Mouse (Mus musculus) stomach, postnatal 0 days (tissue): ENCODE measurements around the gene Coro7. TPM values are rescaled to one million over a fixed set of nuclear protein-coding genes. Genes with fewer than 3 reads are reported as not detected.

Experiments
- ATAC-seq: fragments of 200-750 bp; cut with Nextera tagmentation; 2 replicates; pipeline ENCODE4 v1.8.0; 2017; ENCODE audit not compliant: low FRiP score, low TSS enrichment
- DNase-seq: peaks from one replicate; pipeline ENCODE4 v3.0.0-alpha.2; 2016; ENCODE audit warnings: low spot score
- H3K27ac ChIP-seq: fragments of 300-500 bp; sonication (generic); replicated peaks from 2 replicates; pipeline ENCODE4 v1.5.1; 2014; ENCODE audit warnings: mild to moderate bottlenecking, control low read depth
- H3K27me3 ChIP-seq: fragments of 300-500 bp; sonication (generic); 2 replicates; pipeline ENCODE4 v1.6.1; 2014; ENCODE audit warnings: low read length; ENCODE audit not compliant: control insufficient read depth, insufficient read depth
- H3K36me3 ChIP-seq: fragments of 300-500 bp; sonication (generic); 2 replicates; pipeline ENCODE4 v1.6.1; 2014; ENCODE audit warnings: low read length, mixed read lengths; ENCODE audit not compliant: control insufficient read depth, insufficient read depth
- H3K4me1 ChIP-seq: fragments of 300-500 bp; sonication (generic); replicated peaks from 2 replicates; pipeline ENCODE4 v1.6.1; 2014; ENCODE audit warnings: antibody characterized with exemption; ENCODE audit not compliant: control insufficient read depth, insufficient read depth
- H3K4me2 ChIP-seq: fragments of 300-500 bp; sonication (generic); replicated peaks from 2 replicates; pipeline ENCODE4 v1.6.1; 2014; ENCODE audit warnings: low read depth, mild to moderate bottlenecking, control low read depth, moderate library complexity
- H3K4me3 ChIP-seq: fragments of 300-500 bp; sonication (generic); 2 replicates; pipeline ENCODE4 v1.5.1; 2014; ENCODE audit warnings: low read depth, low read length, control low read depth
- H3K9ac ChIP-seq: fragments of 300-500 bp; sonication (generic); 2 replicates; pipeline ENCODE4 v1.6.1; 2014; ENCODE audit warnings: mild to moderate bottlenecking, low read length, control low read depth, mixed read lengths
- H3K9me3 ChIP-seq: fragments of 300-500 bp; sonication (generic); 2 replicates; pipeline ENCODE4 v1.6.1; 2016; ENCODE audit warnings: low read length; ENCODE audit not compliant: control insufficient read depth
- CTCF ChIP-seq: IDR thresholded peaks from 2 replicates; pipeline ENCODE4 v1.5.1; 2016; ENCODE audit warnings: antibody characterized with exemption, low read depth, mild to moderate bottlenecking, moderate library complexity
- EP300 ChIP-seq: optimal IDR thresholded peaks from 2 replicates; pipeline ENCODE3; 2016; ENCODE audit warnings: antibody characterized with exemption
- WGBS: fragments of 180-500 bp; shearing (Covaris S2); extraction: QIAGEN DNeasy Blood & Tissue Kit; methylation state at CpG from one replicate; pipeline ENCODE4 v1.1.7; 2014; 5-methylcytosine and 5-hydroxymethylcytosine counted together
- polyA plus RNA-seq: library from polyadenylated mRNA; unstranded; fragments of >200 nt; fragmentation: Nextera tagmentation; extraction: Ambion mirVana; gene quantifications from 2 replicates; pipeline ENCODE4 v1.2.1, GENCODE M21; 2015

Coro7 gene
- polyA plus RNA-seq, 1 experiment from 2014 or later: 8.1 TPM

DNA sequence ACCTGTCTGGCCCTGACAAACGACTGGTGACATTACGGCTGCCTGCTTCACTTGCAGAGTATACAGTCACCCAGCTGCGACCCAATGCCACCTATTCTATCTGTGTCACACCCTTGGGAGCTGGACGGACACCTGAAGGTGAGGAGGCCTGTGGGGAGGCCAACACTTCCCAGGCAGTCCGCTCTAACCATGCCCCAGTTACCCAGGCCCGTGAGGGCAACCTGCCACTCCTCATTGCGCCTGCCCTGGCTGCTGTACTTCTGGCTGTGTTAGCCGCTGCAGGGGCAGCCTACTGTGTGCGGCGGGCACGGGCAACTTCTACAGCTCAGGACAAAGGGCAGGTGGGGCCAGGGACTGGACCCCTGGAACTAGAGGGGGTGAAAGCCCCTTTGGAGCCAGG lies 29.9 kb downstream of the Coro7 start:
- Histone ChIP-seq H3K4me3 (no peak overlapping the region), H3K9ac (no peak overlapping the region), H3K27me3 (no peaks in the 10 kb centered on the region), H3K27ac (0 out of 2 replicates have a peak overlapping the region, but pooled peaks have one; percentile 8), H3K4me1 (peaks cover 2% of the 10 kb centered on the region; the same call in 1 of the 2 replicates), H3K4me2 (no peak overlapping the region), H3K36me3 (peaks cover 16% of the 10 kb centered on the region), H3K9me3 (no peaks in the 10 kb centered on the region)
- WGBS: 87% methylated on average over 11 of the region's 11 CpGs
- no peak for ATAC-seq
- peak; percentile 10 for DNase-seq
- TF ChIP-seq CTCF: no peak
- TF ChIP-seq EP300: no peak

DNA sequence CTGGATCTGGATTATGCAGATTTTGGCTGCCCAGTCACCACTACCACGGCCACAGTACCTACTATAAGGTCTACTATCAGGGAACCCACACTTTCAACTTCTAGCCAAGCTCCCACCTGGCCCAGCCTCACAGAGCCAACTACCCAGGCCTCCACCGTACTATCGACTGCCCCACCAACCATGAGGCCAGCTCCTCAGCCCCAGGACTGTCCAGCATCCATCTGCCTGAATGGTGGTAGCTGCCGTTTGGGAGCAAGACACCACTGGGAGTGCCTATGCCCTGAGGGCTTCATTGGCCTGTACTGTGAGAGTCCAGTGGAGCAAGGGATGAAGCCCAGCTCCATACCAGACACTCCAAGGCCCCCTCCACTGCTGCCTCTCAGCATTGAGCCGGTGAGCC lies 30.4 kb downstream of the Coro7 start:
- H3K27me3 ChIP-seq: no peaks in the 10 kb centered on the region
- ATAC-seq: no peak
- DNase-seq: no peak
- H3K27ac ChIP-seq: 0 out of 2 replicates have a peak overlapping the region, but pooled peaks have one; percentile 8
- H3K36me3 ChIP-seq: peaks cover 13% of the 10 kb centered on the region
- no peak overlapping the region for H3K4me3 ChIP-seq
- no peak overlapping the region for H3K9ac ChIP-seq
- no peaks in the 10 kb centered on the region for H3K9me3 ChIP-seq
- H3K4me1 ChIP-seq: peaks cover 5% of the 10 kb centered on the region; the same call in 1 of the 2 replicates
- TF ChIP-seq CTCF (no peak), EP300 (no peak)
- H3K4me2 ChIP-seq: no peak overlapping the region
- 86% methylated on average over 5 of the region's 5 CpGs for WGBS

DNA sequence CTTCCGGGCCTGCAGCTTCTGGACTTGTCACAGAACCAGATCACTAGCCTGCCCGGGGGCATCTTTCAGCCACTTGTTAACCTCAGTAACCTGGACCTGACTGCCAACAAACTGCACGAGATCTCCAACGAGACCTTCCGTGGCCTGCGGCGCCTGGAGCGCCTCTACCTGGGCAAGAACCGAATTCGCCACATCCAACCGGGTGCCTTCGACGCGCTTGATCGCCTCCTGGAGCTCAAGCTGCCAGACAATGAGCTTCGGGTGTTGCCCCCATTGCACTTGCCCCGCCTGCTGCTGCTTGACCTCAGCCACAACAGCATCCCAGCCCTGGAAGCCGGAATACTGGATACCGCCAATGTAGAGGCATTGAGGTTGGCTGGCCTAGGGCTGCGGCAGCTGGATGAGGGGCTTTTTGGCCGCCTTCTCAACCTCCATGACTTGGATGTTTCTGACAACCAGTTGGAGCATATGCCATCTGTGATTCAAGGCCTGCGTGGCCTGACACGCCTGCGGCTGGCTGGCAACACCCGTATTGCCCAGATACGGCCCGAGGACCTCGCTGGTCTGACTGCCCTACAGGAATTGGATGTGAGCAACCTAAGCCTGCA lies 31.1 kb downstream of the Coro7 start:
- no peak overlapping the region for H3K9ac ChIP-seq
- H3K4me3 ChIP-seq: no peak overlapping the region
- TF ChIP-seq EP300 (no peak), CTCF (no peak)
- H3K27ac ChIP-seq: no peak overlapping the region
- peaks cover 8% of the 10 kb centered on the region; the same call in 1 of the 2 replicates for H3K4me1 ChIP-seq
- no peak for ATAC-seq
- no peaks in the 10 kb centered on the region for H3K27me3 ChIP-seq
- H3K36me3 ChIP-seq: peaks cover 13% of the 10 kb centered on the region
- no peaks in the 10 kb centered on the region for H3K9me3 ChIP-seq
- WGBS: 84% methylated on average over 28 of the region's 28 CpGs
- peak; percentile 9 for DNase-seq
- H3K4me2 ChIP-seq: no peak overlapping the region

DNA sequence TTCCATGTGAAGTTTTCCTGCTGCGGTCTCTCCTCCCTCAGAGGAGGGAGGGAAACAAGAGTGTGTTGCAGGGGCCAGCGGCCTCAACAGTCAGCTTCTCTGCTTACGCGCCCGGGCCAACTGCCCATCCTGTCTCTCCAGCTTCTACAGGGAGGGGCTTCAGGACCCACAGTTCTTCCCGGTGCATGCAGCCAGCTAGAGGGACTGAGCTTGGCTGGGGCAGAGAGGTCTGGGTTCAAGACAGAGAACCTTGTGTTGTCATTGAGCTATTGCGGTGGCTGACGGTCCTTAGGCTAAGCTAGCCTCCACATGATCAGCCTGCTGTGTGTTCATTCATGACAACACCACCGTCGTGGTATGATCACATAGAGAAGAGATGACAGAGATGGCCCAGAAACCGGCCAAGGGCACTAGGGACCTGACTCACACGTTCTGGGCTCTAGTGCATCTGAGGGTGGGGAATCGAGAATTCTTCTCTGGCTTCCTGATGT lies 31.9 kb downstream of the Coro7 start:
- ATAC-seq: peak; percentile 8; the same call in 1 of the 2 replicates
- WGBS: 56% methylated on average over 13 of the region's 13 CpGs
- Histone ChIP-seq H3K4me2 (no peak overlapping the region), H3K27me3 (no peaks in the 10 kb centered on the region), H3K4me3 (no peak overlapping the region), H3K36me3 (peaks cover 13% of the 10 kb centered on the region), H3K27ac (peak overlapping the region; percentile 42; the same call in 1 of the 2 replicates), H3K4me1 (peaks cover 13% of the 10 kb centered on the region), H3K9me3 (no peaks in the 10 kb centered on the region), H3K9ac (no peak overlapping the region)
- DNase-seq: no peak
- no peak for TF ChIP-seq EP300
- no peak for TF ChIP-seq CTCF

DNA sequence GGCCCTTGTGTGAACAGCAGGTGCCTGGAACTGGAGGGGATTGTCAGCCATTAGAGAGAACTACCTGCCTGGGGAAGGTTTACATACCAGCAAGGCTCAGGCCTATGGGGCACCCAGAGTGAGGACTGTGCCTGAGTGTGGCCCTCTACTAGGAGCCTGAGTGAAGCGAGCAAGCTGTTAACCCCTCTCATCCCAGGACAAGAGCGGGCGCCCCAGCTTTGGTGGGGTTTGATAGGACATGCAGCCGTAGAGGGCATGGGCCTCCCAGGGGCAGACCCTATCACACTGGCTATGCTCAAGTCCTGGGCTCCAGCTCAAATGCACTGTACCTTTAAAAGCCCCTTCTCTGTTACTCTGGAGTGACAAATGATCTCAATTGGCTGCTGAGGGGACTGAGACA lies 32.7 kb downstream of the Coro7 start:
- Histone ChIP-seq H3K9me3 (no peaks in the 10 kb centered on the region), H3K4me3 (no peak overlapping the region), H3K9ac (0 out of 2 replicates have a peak overlapping the region, but pooled peaks have one; percentile 4), H3K4me1 (peaks cover 16% of the 10 kb centered on the region), H3K27me3 (no peaks in the 10 kb centered on the region), H3K36me3 (peaks cover 10% of the 10 kb centered on the region), H3K4me2 (no peak overlapping the region), H3K27ac (0 out of 2 replicates have a peak overlapping the region, but pooled peaks have one; percentile 30)
- ATAC-seq (no peak), DNase-seq (no peak)
- WGBS: 71% methylated on average over 4 of the region's 4 CpGs
- TF ChIP-seq CTCF: no peak
- no peak for TF ChIP-seq EP300

DNA sequence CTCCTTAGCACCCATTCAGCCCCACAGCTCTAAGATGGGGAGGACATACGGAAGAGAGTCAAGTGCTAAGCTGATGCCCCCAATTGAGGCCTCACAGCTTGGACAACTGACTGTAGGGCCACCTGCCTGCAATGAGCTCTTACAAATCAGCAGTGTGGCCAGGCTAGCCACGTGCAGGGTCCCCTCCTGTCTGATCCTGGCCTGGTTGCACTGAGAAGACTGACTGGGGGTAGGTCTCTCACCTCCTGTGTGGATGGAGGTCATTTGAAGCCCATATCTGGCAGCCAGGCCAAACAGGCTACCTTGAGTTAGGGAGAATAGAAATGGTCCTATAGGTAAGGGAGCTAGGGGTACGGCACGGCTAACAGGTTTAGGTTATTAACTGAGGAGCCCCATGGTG lies 33.7 kb downstream of the Coro7 start:
- peaks cover 21% of the 10 kb centered on the region for H3K4me1 ChIP-seq
- H3K4me2 ChIP-seq: no peak overlapping the region
- no peak overlapping the region for H3K4me3 ChIP-seq
- H3K36me3 ChIP-seq: peaks cover 7% of the 10 kb centered on the region
- WGBS: 70% methylated on average over 4 of the region's 4 CpGs
- no peak for TF ChIP-seq EP300
- no peak for TF ChIP-seq CTCF
- H3K9me3 ChIP-seq: no peaks in the 10 kb centered on the region
- 0 out of 2 replicates have a peak overlapping the region, but pooled peaks have one; percentile 18 for H3K9ac ChIP-seq
- no peaks in the 10 kb centered on the region for H3K27me3 ChIP-seq
- DNase-seq: no peak
- ATAC-seq: no peak
- H3K27ac ChIP-seq: no peak overlapping the region
